Mouse (Mus musculus) lung, adult 2 months (tissue): ENCODE results near the gene Pak4. TPM values are rescaled to one million over a fixed set of nuclear protein-coding genes. Genes with fewer than 3 reads are reported as not detected.
A peak's percentile ranks its signal among the peaks of the same experiment; 100 is the strongest.

Experiments used
- DNase-seq: peaks from one replicate; pipeline ENCODE4 v3.0.0; 2022
- H3K4me1 ChIP-seq: fragments of 200-500 bp; 2 replicates; pipeline ENCODE4 v1.6.1; 2011; ENCODE audit warnings: low read length; ENCODE audit not compliant: control insufficient read depth, insufficient read depth
- H3K4me3 ChIP-seq: fragments of 200-500 bp; replicated peaks from 2 replicates; pipeline ENCODE3; 2011; ENCODE audit warnings: low read depth, mild to moderate bottlenecking, control low read depth, low read length; ENCODE audit errors: extremely low read depth
- CTCF ChIP-seq: fragments of 200-500 bp; IDR thresholded peaks from 2 replicates; pipeline ENCODE4 v1.5.1; 2011; ENCODE audit warnings: mild to moderate bottlenecking, low read length, control low read depth; ENCODE audit not compliant: insufficient read depth
- POLR2A ChIP-seq: fragments of 200-500 bp; IDR thresholded peaks from 2 replicates; pipeline ENCODE4 v1.6.1; 2011; ENCODE audit warnings: low read depth, mild to moderate bottlenecking, control low read depth, low read length, borderline replicate concordance; ENCODE audit errors: extremely low read depth
- WGBS: fragments of 180-500 bp; shearing (Covaris S2); methylation state at CpG from one replicate; pipeline ENCODE4 v1.1.7; 2018; 5-methylcytosine and 5-hydroxymethylcytosine counted together
- polyA plus RNA-seq: library from polyadenylated mRNA; depleted of rRNA; stranded (reverse); fragments of >200 nt; gene quantifications from 2 replicates; pipeline ENCODE4 v1.2.3, GENCODE M21; 2012; rRNA removed

Gene Pak4
- polyA plus RNA-seq = 66.7 and 76.0 TPM in 2 replicates

- H3K4me1 ChIP-seq = peaks cover 37% of the 10 kb centered on the region
- 1% methylated on average over 65 of the region's 66 CpGs for WGBS
- H3K4me3 ChIP-seq = peak within 1 kb of the TSS; percentile 88
- TF ChIP-seq POLR2A (peak; percentile 35; the same call in 1 of the 2 replicates), CTCF (no peak)
- DNase-seq = peak; percentile 100
These were observed at the start of gene Pak4, which contains the start of gene Samd4b for GRCm38 (mm10) chr7:28597642-28598446. Gene Pak4 (minus strand): TSS chr7:28598185. Gene Samd4b (minus strand): TSS chr7:28598144.

GRCm38 (mm10) chr7:28647016-28647415 lies 49.0 kb upstream of the Pak4 start:
- no peak overlapping the region for H3K4me3 ChIP-seq
- TF ChIP-seq CTCF (peak; percentile 32; the same call in 1 of the 2 replicates), POLR2A (no peak)
- WGBS = 37% methylated on average over 7 of the region's 7 CpGs
- no peak for DNase-seq
- no peaks in the 10 kb centered on the region for H3K4me1 ChIP-seq

- Histone ChIP-seq H3K4me3 (no peak overlapping the region), H3K4me1 (no peaks in the 10 kb centered on the region)
- DNase-seq = no peak
- WGBS = 78% methylated on average over 2 of the region's 2 CpGs
- TF ChIP-seq CTCF (no peak), POLR2A (no peak)
These were observed 48.0 kb upstream of the Pak4 start for GRCm38 (mm10) chr7:28645947-28646475.

- Histone ChIP-seq H3K4me3 (no peak overlapping the region), H3K4me1 (no peaks in the 10 kb centered on the region)
- 77% methylated on average over 6 of the region's 6 CpGs for WGBS
- TF ChIP-seq POLR2A (no peak), CTCF (no peak)
- no peak for DNase-seq
These were observed 47.4 kb upstream of the Pak4 start for GRCm38 (mm10) chr7:28645366-28645765.

- Histone ChIP-seq H3K4me3 (no peak overlapping the region), H3K4me1 (no peaks in the 10 kb centered on the region)
- TF ChIP-seq POLR2A = no peak
- no peak for TF ChIP-seq CTCF
- DNase-seq = no peak
- 41% methylated on average over 8 of the region's 8 CpGs for WGBS
These were observed 43.6 kb upstream of the Pak4 start for GRCm38 (mm10) chr7:28641546-28641945.

GRCm38 (mm10) chr7:28637511-28637910 lies 39.5 kb upstream of the Pak4 start:
- TF ChIP-seq POLR2A (no peak), CTCF (no peak)
- no peak for DNase-seq
- 5% methylated on average over 8 of the region's 8 CpGs for WGBS

GRCm38 (mm10) chr7:28634128-28634527 lies 36.1 kb upstream of the Pak4 start:
- no peak for TF ChIP-seq CTCF
- TF ChIP-seq POLR2A = no peak
- Histone ChIP-seq H3K4me3 (no peak overlapping the region), H3K4me1 (no peaks in the 10 kb centered on the region)
- 29% methylated on average over 4 of the region's 4 CpGs for WGBS
- DNase-seq = no peak

More at GRCm38 (mm10) chr7:28637511-28637910, 39.5 kb upstream of the Pak4 start:
- Histone ChIP-seq H3K4me1 (no peaks in the 10 kb centered on the region), H3K4me3 (no peak overlapping the region)

- Histone ChIP-seq H3K4me1 (no peaks in the 10 kb centered on the region), H3K4me3 (no peak within 1 kb of the TSS)
- no peak for TF ChIP-seq POLR2A
- no peak for TF ChIP-seq CTCF
- WGBS = 29% methylated on average over 10 of the region's 10 CpGs
- no peak for DNase-seq
These were observed 33.1 kb upstream of the Pak4 start, which contains the start of gene Acp7 for GRCm38 (mm10) chr7:28631073-28631472. Gene Acp7 (minus strand): TSS chr7:28631332.

- 51% methylated on average over 5 of the region's 5 CpGs for WGBS
- no peak overlapping the region for H3K4me3 ChIP-seq
- DNase-seq = no peak
- TF ChIP-seq CTCF = no peak
- no peak for TF ChIP-seq POLR2A
- H3K4me1 ChIP-seq = no peaks in the 10 kb centered on the region
These were observed 26.8 kb upstream of the Pak4 start for GRCm38 (mm10) chr7:28624791-28625190.

- Histone ChIP-seq H3K4me1 (no peaks in the 10 kb centered on the region), H3K4me3 (no peak overlapping the region)
- DNase-seq = no peak
- 54% methylated on average over 9 of the region's 9 CpGs for WGBS
- TF ChIP-seq POLR2A = no peak
These were observed 21.2 kb upstream of the Pak4 start for GRCm38 (mm10) chr7:28619098-28619715.
